Mouse (Mus musculus): ENCODE data around the gene Habp2. TPM values are rescaled to one million over a fixed set of nuclear protein-coding genes. Genes with fewer than 3 reads are reported as not detected.
A peak's percentile ranks its signal among the peaks of the same experiment; 100 is the strongest.

Habp2 gene
- not detected for total RNA-seq (2021)

DNA sequence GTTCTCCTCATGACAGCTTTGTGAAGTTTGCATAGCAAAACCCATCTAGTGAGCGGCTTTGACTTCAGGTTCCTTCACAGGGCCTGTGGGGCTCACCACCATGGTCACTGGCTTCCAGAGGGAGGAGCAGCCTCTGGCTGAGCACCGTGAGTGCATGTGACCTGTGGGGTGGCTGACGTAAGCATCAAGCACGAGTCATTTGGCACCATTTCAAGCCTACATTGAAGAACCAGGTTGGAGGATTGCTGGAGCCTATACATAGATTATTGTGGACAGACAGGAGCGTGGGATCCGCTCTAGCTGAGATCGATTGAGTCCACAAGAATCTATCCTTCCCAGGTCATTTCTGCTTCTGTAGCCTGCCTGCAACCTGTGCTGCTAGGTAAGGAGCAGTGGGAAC is at the start of gene Habp2:
TSS of gene Habp2 (plus strand) at position 272 of the 400 bp plus-strand sequence.
- intact Hi-C loops (cut with DNase I) = no loop called here
- no peak for DNase-seq (ENCODE audit: low spot score in 2 of 2)

- intact Hi-C loops (cut with DNase I) = no loop called here
- DNase-seq (ENCODE audit: low spot score in 2 of 2) = no peak
These were observed 48.4 kb upstream of the Habp2 start for GRCm38 (mm10) chr19:56238501-56238900.

DNA sequence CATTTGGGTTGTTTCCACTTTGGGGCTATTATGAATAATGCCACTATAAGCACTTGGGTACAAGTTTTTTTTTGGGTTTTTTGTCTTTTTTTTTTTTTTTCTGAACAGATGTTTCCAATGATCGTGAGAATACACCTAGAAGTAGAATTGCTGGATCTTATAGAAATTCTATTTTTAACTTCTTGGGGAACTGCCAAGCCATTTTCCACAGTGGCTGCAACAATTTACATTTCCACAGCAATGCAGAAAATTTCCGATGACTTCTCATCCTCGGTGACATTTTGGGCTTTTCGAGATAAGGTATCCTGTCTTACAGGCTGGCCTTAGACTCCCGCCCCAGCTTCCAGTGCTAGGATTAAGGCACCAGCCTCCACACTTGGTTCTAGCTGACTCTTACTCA is 41.7 kb upstream of the Habp2 start:
- intact Hi-C loops (cut with DNase I) = no loop called here
- DNase-seq (ENCODE audit: low spot score in 2 of 2) = no peak

DNA sequence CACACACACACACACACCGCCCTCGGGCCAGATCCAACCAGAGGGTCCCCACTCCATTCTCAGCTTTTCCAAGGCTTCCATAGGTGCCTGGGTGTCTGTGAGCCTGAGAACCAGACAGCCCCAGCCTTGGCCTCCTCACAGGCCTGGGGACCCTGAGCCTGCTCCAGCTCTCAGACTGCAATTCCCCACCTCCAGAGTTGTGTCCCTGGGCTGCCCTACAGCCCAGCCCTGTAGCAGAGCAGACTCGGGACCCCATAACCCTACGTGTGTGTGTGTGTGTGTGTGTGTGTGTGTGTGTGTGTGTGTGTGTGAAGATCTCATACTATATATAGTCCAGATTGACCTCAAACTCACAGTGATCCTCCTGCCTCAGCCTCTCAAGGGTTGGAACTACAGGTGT is 34.1 kb upstream of the Habp2 start:
- no peak for DNase-seq (ENCODE audit: low spot score in 2 of 2)
- intact Hi-C loops (cut with DNase I) = no loop called here

DNA sequence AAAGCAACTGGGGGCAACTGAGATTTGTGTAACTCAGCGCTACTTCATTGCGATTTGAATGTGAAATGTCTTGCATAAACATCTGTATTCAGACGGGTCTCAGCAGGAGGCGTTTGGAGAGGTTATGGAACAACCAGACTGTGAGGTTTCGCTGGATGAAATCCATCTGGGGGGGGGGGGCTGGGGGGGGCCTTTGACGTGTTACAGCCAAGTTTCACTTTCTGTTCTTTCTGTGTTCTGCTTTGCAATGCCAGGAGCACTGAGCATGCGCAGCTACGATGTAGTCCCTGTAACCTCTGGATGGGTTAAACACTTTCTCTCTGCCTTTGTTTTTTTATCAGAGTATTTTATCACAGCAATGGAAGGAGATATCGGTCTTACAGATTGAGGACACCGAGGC is 33.7 kb upstream of the Habp2 start:
- intact Hi-C loops (cut with DNase I) = no loop called here
- DNase-seq (ENCODE audit: low spot score in 2 of 2) = no peak

- intact Hi-C loops (cut with DNase I) = loop anchor here (2.0 to 5.0 kb wide), 3 partner anchors 122 to 918 kb away; no protein-coding TSS in a partner anchor
- DNase-seq (ENCODE audit: low spot score in 2 of 2) = no peak
These were observed 32.2 kb upstream of the Habp2 start for GRCm38 (mm10) chr19:56254751-56255150.

DNA sequence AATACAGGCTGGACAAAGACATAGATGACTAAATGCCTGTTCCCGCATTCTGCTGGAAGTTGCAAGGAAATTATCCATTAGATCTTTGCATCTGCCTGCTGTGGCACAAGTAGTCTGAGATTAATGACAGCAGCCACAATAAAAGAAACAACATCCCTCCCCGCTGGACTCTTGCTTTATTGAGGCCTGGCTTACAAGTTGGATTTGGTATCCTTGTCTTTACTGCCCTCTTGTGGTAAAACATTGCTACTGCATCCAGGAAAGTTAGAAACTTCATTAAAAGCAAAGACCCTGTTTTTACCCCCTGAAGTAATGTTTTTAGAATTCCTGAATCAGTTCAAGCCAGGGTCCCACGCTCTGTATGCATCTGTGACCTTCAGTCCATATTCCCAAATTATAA is 31.4 kb upstream of the Habp2 start:
- intact Hi-C loops (cut with DNase I) = loop anchor here (2.0 to 5.0 kb wide), 3 partner anchors 123 to 919 kb away; no protein-coding TSS in a partner anchor
- peak; percentile 35 to 41 for DNase-seq (ENCODE audit: low spot score in 2 of 2)

DNA sequence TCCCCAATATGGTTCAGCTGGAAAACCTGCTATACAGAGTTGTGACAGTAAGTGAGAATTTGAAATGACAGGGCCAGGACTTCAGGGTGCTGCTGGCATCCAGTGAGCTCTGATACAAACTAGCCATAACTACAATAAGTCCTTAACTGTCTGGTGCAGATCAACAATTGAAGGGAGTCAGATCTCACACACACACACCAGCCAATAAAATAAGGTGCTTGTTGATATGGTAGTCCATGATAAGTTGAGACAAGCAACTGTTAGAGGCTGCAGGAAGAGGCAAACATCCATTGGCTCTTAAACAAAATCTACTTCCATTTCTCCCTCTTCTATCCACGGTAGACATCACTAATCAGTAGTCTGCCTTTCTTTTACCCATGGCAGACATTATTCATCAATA is 30.7 kb upstream of the Habp2 start:
- intact Hi-C loops (cut with DNase I) = loop anchor here (5.0 kb wide), 2 partner anchors 124 to 904 kb away; no protein-coding TSS in a partner anchor
- DNase-seq (ENCODE audit: low spot score in 2 of 2) = no peak

- DNase-seq (ENCODE audit: low spot score in 2 of 2) = no peak
These were observed 30.2 kb upstream of the Habp2 start for GRCm38 (mm10) chr19:56256741-56257140.

GRCm38 (mm10) chr19:56263696-56264095 is 23.2 kb upstream of the Habp2 start:
- intact Hi-C loops (cut with DNase I) = no loop called here
- DNase-seq (ENCODE audit: low spot score in 2 of 2) = no peak

More at GRCm38 (mm10) chr19:56256741-56257140, 30.2 kb upstream of the Habp2 start:
- intact Hi-C loops (cut with DNase I) = loop anchor here (5.0 kb wide), 2 partner anchors 124 to 904 kb away; no protein-coding TSS in a partner anchor

- DNase-seq (ENCODE audit: low spot score in 2 of 2) = no peak
These were observed 22.8 kb upstream of the Habp2 start for GRCm38 (mm10) chr19:56264175-56264574.

DNA sequence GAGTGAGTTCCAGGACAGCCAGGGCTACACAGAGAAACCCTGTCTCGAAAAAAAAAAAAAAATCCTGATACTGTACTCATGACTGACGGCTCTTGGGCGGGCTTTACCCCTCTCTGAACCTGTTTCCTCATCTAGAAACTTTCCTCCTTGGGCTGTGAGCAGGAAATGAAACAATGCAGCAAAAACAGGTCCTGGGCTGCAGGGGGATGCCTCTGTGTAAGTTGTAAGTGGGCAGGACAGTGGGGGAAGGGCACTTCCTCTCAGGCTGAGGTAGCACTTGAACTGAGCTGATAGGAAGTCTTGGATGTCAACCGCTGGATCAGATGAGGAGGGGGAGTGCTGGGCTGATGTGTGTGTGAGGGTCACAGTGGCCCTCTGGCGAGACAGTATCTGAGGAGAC is 21.8 kb upstream of the Habp2 start:
- intact Hi-C loops (cut with DNase I) = no loop called here
- no peak for DNase-seq (ENCODE audit: low spot score in 2 of 2)

More at GRCm38 (mm10) chr19:56264175-56264574, 22.8 kb upstream of the Habp2 start:
- intact Hi-C loops (cut with DNase I) = no loop called here

DNA sequence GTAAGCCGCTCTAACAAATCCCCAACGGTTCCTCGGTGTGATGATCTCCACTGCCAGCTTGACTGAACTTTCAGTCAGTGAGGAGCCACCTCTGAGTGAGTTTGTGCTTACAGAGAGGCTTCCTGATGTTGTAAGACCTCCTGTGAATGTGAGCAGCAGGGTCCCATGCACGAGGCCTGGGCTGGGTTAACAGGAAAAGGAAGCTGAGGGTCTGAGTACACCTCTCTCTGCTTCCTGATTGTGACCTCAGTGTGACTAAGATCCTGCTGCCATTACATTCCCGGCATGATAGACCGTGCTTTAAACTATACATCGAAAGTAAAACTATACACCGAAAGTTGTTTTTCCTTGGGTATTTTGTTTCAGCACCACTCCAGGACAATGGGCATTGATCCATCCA is 14.9 kb upstream of the Habp2 start:
- no peak for DNase-seq (ENCODE audit: low spot score in 2 of 2)
- intact Hi-C loops (cut with DNase I) = no loop called here

DNA sequence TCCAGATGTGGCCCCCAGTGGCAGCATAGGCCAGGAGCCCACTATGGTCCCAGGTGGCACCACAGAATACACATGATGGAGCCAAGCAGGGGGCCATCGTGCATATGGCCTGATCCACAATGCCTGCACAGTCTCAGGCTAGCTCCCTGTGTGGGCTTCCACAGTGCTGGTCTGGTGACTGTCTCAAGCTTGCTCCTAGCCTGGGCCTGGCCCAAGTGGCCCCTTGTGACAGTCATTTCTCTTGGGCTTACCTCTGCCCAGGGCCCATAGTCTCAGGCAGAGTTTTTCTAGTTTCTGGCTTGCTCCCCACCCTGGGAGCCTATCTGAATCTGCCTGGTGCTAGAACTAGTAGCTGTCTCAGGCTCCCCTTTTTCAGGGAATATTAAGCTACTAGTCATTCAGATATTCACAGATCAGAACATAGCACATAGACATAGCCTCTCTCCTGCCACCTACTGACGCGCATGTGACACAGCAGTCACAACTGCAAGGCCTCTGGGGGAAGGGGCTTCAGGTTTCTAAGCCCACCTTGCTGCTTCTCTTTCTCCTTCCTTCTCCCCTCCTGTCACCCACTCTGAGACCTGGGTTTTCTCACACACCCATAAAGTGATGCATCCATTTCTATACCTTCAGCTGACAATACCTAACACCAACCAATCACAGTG is 9.7 kb upstream of the Habp2 start:
- no peak for DNase-seq (ENCODE audit: low spot score in 2 of 2)
- intact Hi-C loops (cut with DNase I) = no loop called here

- DNase-seq (ENCODE audit: low spot score in 2 of 2) = no peak
These were observed 9.0 kb upstream of the Habp2 start for GRCm38 (mm10) chr19:56277951-56278350.

DNA sequence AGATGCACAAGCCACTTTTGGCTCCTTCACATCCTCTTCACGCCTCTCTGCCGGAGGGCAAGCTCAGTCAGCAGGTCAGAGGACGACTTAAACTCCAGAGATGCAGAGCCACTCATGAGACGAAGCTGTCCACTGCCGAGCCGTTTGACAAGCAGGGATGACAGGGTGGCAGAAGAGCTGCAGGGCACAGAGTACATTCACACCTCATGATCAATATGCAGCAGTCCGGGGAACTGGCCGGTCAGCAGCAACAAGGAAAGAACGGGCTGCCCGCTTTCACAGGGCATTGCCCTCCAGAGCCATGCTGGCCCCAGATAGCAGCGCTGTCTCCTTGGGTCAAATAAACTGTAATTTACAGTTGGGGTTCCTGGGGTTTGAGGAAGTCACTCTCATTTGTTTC is 8.6 kb upstream of the Habp2 start:
- intact Hi-C loops (cut with DNase I) = no loop called here
- DNase-seq (ENCODE audit: low spot score in 2 of 2) = no peak

More at GRCm38 (mm10) chr19:56277951-56278350, 9.0 kb upstream of the Habp2 start:
- intact Hi-C loops (cut with DNase I) = no loop called here

- intact Hi-C loops (cut with DNase I) = no loop called here
- DNase-seq (ENCODE audit: low spot score in 2 of 2) = no peak
These were observed 1.7 kb upstream of the Habp2 start for GRCm38 (mm10) chr19:56285222-56285621.

GRCm38 (mm10) chr19:56287580-56288367 is 837 bp downstream of the Habp2 start:
- intact Hi-C loops (cut with DNase I) = no loop called here
- no peak for DNase-seq (ENCODE audit: low spot score in 2 of 2)

GRCm38 (mm10) chr19:56288436-56288835 is 1.5 kb downstream of the Habp2 start:
- no peak for DNase-seq (ENCODE audit: low spot score in 2 of 2)
- intact Hi-C loops (cut with DNase I) = no loop called here

DNA sequence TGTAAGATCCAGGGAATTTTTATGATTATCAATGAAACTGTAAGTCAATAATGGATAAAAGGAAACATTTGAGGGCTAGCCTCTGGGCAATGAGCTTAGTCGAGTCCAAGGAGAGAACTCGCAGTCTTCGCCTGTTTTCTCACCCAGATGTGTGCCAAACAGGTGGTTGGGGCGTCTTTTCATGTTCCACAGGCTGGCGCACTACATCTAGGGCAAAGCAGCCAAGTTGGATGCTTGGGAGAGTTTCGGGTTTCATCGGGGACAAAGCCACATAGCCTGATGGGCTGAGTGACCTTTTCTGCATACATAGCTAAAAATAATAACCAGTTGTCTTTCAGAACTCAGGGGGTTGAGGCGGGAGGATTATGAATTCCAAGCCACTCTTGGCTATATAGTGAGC is 2.7 kb downstream of the Habp2 start:
- intact Hi-C loops (cut with DNase I) = loop anchor here (10.0 kb wide), 1 partner anchor 955 kb away; no protein-coding TSS in a partner anchor
- no peak for DNase-seq (ENCODE audit: low spot score in 2 of 2)

- intact Hi-C loops (cut with DNase I) = loop anchor here (10.0 kb wide), 1 partner anchor 957 kb away; no protein-coding TSS in a partner anchor
- DNase-seq (ENCODE audit: low spot score in 2 of 2) = peak; percentile 3 to 7
These were observed 5.0 kb downstream of the Habp2 start for GRCm38 (mm10) chr19:56291898-56292297.
